Mouse (Mus musculus): ENCODE data around the gene Scamp2. TPM values are rescaled to one million over a fixed set of nuclear protein-coding genes. Genes with fewer than 3 reads are reported as not detected.
A peak's percentile ranks its signal among the peaks of the same experiment; 100 is the strongest.

Scamp2 gene
- total RNA-seq, 2 experiments from 2014 or later = 29.7 to 31.0 TPM

DNA sequence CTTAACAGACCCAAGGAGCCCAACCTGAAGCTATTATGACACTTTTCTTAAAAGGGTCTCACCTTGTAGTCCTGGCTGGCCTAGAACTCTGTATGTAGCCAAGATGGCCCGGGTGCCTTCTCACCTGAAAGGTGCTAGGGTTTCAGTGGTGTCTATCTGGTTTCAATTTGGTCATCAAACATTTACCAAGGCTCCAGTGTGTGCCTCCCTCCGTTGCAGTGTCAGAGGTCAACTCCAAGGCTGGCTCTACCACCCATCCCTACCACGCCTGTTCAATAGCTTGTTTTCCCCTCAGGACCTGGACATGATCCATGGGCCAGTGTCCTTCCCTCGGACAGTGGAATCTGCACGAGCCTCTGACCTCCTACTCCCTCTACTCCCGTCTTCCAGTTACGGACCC, 63.6 kb downstream of the Scamp2 start:
- DNase-seq = no peak
- intact Hi-C loops (cut with DNase I) = no loop called here

DNA sequence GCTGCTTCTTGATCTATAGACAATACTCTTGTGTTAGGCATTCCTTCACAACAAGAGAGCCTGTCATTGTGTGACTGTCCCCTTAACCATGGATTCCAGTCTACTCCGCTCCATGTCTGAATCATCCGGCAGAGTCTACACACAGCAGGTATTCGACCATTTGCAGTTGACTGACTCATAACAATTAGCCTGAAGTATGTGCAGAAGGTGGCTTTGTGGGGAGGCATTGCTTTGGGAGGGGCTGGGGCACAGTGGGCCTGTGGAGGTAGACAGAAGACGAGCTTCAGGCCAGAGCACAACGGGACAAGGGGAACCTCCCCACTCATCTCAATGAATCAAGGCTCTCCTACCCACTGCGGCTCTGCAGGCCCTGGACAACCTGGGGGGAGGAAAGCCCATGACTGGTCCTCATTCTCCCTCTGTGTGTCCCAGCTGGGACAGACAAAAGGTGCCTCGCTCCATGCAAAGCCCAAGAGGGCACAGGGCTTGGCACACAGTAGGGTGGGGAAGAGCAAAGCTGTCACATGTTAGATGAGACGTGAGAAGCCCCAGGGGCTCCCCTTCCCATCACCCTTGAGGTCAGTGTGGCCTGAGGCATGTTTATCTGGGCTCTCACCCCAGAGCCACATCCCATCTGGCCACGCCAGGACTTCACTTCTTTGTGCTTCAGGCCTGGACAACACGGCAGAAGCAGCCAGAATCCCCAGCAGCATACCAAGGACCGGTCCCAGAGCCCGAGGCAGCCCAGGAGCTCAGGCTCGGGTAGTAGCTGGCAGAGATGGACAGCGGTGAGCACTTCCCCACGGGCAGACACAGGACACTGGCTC, 65.1 kb downstream of the Scamp2 start:
- intact Hi-C loops (cut with DNase I) = no loop called here
- DNase-seq = no peak

DNA sequence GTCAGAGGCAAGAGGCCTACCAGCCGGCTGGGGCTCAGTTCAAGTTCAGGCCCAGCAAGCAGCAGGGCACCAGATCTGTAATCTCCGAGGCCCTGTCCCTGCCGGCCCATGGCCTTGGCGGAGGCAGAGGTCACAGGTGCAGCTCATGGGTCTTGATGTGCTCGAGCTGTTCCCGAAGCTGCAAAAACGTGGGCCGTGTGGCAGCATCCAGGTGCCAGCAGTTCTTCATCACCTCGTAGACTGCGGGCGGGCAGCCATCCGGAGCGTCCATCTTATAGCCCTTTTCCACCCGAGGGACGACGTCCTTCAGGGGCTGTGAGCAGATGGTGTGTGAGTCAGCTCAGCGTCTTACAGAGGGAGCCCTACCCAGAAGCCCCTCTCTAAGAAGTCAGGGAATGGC, 66.4 kb downstream of the Scamp2 start:
- no peak for DNase-seq
- intact Hi-C loops (cut with DNase I) = no loop called here

DNA sequence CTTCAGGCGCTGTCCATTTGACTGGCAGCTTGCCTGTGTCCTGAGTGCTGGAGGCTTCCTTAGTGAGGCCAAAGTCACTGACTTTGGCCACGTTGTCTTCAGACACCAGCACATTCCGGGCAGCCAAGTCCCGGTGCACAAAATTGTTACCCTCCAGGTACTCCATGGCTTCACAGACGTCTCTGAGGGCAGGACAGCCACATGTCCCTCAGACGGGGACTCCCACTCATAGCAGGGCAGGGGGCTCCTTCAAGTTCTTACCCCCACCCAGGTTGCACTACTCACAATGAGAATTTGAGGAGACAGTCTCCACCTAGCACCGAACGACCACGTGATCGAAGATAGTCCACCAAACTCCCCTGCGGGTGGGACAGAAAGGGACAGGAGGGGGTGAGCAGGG, 67.1 kb downstream of the Scamp2 start:
- intact Hi-C loops (cut with DNase I) = no loop called here
- no peak for DNase-seq

DNA sequence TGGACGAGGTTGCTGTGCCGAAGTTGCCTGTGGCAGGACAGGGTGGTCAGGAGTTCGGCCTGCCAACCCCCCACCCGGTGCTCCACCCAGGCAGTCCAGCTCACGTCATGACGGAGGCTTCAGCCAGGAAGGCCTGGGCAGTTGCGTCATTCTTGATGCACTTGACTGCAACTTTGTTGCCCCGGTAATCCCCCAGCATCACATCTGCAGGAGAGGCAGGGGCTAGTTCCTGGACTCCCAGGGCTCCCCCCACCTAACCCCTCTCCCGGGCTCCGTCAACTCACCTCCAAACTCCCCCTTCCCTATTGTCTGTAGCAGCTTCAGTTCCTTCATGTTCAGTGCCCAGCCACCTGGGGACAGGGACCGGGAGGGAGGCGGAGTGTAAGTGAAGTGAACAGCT, 68.0 kb downstream of the Scamp2 start:
- intact Hi-C loops (cut with DNase I) = no loop called here
- DNase-seq = no peak

DNA sequence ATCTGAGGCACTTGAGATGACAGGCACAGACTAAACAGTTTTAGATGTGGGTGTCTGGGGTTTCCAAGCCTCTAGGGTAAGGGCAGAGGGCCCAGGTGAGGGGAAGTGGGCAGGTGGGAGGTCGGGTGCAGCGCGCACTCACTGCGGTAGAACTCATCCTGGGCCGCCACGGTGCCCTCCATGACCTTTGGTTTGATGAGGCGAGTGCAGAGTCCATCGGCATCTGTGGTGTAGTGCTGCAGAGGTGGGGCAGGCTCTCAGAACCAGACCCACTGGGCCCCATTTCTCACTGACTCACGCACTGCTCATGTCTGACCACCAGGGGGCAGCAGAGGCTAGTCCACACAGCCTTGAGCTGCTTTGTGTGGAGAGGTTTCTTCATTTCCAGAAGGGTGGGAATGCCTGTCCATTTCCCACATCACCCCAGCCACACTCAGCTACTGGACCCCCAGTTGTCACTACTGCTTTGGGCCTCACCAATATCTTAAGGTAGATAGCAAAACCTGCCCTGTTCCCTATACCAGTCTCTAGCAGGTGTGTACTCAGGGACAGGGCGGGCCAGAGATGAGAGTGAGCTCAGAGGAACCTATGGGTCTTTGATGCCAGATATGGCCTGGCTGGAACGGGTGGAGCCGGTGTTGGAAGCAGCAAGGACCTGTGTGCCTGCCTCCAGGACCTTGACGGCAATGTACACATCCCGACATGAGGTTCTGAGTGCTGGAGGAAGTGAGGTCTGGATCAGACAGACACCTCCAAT, 68.6 kb downstream of the Scamp2 start:
- DNase-seq = peak; percentile 80
- intact Hi-C loops (cut with DNase I) = no loop called here

DNA sequence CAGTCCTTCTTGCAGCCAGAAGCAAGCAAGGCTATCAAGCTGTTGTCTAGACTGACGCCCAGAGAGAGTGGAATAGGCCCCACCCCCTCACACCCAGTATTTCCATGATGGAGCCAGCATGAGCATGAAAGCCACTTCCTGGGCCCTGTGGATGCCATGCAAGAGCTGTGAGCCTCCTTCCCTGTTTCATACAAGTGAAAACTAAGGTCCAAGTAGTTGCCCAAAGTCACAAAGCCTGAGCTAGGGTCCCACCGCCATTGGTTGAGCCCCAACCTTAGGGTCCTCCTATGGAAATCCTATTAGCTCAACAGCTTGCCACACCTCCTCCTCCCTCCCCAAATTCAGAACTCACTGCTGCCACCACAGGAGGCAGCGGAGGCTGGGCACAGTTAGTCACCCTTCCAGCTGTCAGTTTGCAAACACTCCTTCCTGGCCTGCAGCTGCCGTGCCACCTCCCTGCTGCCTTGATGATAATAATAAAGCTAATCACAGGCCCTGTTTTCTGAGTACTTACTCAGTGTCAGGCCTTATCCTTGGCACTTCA, 72.8 kb downstream of the Scamp2 start:
- no peak for DNase-seq
- intact Hi-C loops (cut with DNase I) = no loop called here

DNA sequence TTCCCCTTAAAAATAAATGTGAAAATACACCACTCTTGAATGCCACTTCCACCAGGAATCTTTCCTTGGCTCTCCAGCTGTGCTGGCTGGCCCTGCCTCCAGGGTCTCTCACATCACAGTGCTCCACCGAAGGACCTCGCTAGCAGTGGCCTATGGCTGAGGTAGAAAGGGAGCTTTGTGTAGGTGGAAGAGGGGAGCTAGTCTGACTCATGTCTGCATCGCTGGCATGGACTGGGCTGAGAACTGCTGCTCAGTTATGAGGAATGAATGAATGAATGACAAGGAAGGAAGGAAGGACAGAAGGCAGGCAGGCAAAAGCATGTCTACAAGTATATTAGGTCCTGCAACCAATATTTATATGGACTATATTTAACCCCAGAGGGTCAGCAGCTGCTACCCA, 76.5 kb downstream of the Scamp2 start:
- no peak for DNase-seq
- intact Hi-C loops (cut with DNase I) = no loop called here

DNA sequence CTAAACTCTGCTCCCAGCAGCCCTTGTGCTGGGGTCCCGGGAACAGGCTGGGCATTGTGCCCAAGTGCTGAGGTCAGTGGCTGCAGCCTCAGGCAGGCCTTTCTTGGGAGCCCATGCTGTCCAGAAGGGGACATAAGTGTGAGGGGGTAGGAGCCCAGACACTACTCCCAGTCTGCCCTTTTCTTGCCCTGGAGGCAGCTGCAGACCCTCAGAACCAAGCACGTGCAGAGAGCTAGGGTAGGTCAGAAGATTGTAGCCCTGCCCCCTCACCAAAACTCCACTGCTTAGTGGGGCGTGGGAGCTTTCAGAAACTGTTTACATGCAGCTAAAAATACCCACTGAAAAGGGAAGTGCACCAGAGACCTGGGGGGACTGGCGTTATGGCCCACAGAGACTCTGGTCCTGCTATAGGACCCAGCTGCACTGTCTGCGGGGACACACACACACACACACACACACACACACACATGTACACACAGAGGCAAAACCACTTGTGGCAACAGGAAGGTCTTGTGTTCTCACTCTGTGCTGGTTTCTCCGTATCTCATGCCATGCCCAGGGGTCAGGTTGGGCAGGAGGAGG, 77.1 kb downstream of the Scamp2 start:
- intact Hi-C loops (cut with DNase I) = no loop called here
- DNase-seq = peak; percentile 71

Other genes with a start within 250 kb of the Scamp2 start
- 10 to 100 TPM; 12.9 to 14.6 TPM for gene Ppcdc, start 120.8 kb upstream of the Scamp2 start, total RNA-seq (2021)
- 100 to 1,000 TPM; 251 to 281 TPM for gene Scamp5, start 92.9 kb upstream of the Scamp2 start, total RNA-seq (2021)
- 10 to 100 TPM; 19.3 to 22.2 TPM for gene Rpp25, start 56.9 kb upstream of the Scamp2 start, total RNA-seq (2021)
- 100 to 1,000 TPM; 405 to 408 TPM for gene Cox5a, start 39.7 kb upstream of the Scamp2 start, total RNA-seq (2021)
- 10 to 100 TPM; 25.2 to 26.0 TPM for gene Fam219b, start 23.4 kb upstream of the Scamp2 start, total RNA-seq (2021)
- gene Mpi, start 8.2 kb upstream of the Scamp2 start, total RNA-seq (2021) = 10 to 100 TPM; 60.3 to 62.1 TPM
- 10 to 100 TPM; 35.2 to 38.9 TPM for gene Ulk3, start 28.5 kb downstream of the Scamp2 start, total RNA-seq (2021)
- 1 to 10 TPM; 5.6 to 7.6 TPM for gene Cplx3, start 45.3 kb downstream of the Scamp2 start, total RNA-seq (2021)
- gene Lman1l, start 59.8 kb downstream of the Scamp2 start, total RNA-seq (2021) = under 1 TPM in 1 of 2 experiments, not detected in 1; 0.22 TPM
- gene Csk, start 92.7 kb downstream of the Scamp2 start, total RNA-seq (2021) = 100 to 1,000 TPM; 133 to 137 TPM
- gene Cyp1a2, start 122.8 kb downstream of the Scamp2 start, total RNA-seq (2021) = not detected
- 1 to 10 TPM in 1 of 2 experiments, under 1 TPM in 1; 0.95 to 1.1 TPM for gene Cyp1a1, start 127.0 kb downstream of the Scamp2 start, total RNA-seq (2021)
- gene Edc3, start 147.6 kb downstream of the Scamp2 start, total RNA-seq (2021) = 10 to 100 TPM; 19.1 to 20.2 TPM
- 10 to 100 TPM; 74.5 to 75.2 TPM for gene Clk3, start 204.9 kb downstream of the Scamp2 start, total RNA-seq (2021)

All from left cerebral cortex, postnatal 4 days (tissue).